Mouse (Mus musculus) heart, postnatal 25 days (tissue): ENCODE data around the gene Mrpl48. TPM values are rescaled to one million over a fixed set of nuclear protein-coding genes. Genes with fewer than 3 reads are reported as not detected.
"Not testable (repeated sequence)": the region's sequence is repeated elsewhere in the genome, so short reads cannot be mapped to it uniquely, and the experiment has no call there.

ENCODE experiments used
- DNase-seq: peaks from one replicate; pipeline ENCODE4 v3.0.0; 2022; ENCODE audit warnings: low spot score
- intact Hi-C: fragments of 180-260 bp; cut with DNase I; formaldehyde crosslinking; loops from one replicate; pipeline ENCODE4 v1.15.1; 2025
- total RNA-seq, 2 experiments: library from RNA; stranded (reverse); gene quantifications; 2 replicates each; pipeline ENCODE4 v1.2.3; 2021

Mrpl48 gene
- total RNA-seq, 2 experiments from 2014 or later: 67.1 to 79.0 TPM

GRCm38 (mm10) chr7:100590845-100591521 is 17.1 kb downstream of the Mrpl48 start:
- intact Hi-C loops: no loop called here
- peak; percentile 76 for DNase-seq

GRCm38 (mm10) chr7:100590504-100590844 is 17.6 kb downstream of the Mrpl48 start:
- DNase-seq: no peak
- intact Hi-C loops: no loop called here

- DNase-seq: no peak
- intact Hi-C loops: loop anchor here (10.0 kb wide), 1 partner anchor 215 kb away; the partner anchor contains the start of genes C2cd3 and Ppme1
These were observed 18.3 kb downstream of the Mrpl48 start for GRCm38 (mm10) chr7:100589816-100590215.

GRCm38 (mm10) chr7:100582727-100583236 is 25.3 kb downstream of the Mrpl48 start:
- intact Hi-C loops: loop anchor here (5.0 to 10.0 kb wide), 2 partner anchors 45 to 208 kb away; partner anchors contain the start of genes C2cd3, Coa4 and Ppme1

GRCm38 (mm10) chr7:100582235-100582634 is 25.9 kb downstream of the Mrpl48 start:
- intact Hi-C loops: loop anchor here (5.0 to 10.0 kb wide), 2 partner anchors 45 to 207 kb away; partner anchors contain the start of genes C2cd3, Coa4 and Ppme1

More at GRCm38 (mm10) chr7:100582727-100583236, 25.3 kb downstream of the Mrpl48 start:
- peak; percentile 73 for DNase-seq

GRCm38 (mm10) chr7:100578794-100579193 is 29.3 kb downstream of the Mrpl48 start:
- no peak for DNase-seq
- intact Hi-C loops: loop anchor here (2.0 kb wide), 1 partner anchor 20 kb away; no protein-coding TSS in a partner anchor

More at GRCm38 (mm10) chr7:100582235-100582634, 25.9 kb downstream of the Mrpl48 start:
- no peak for DNase-seq

- DNase-seq: no peak
- intact Hi-C loops: no loop called here
These were observed 35.4 kb downstream of the Mrpl48 start for GRCm38 (mm10) chr7:100572704-100573103.

GRCm38 (mm10) chr7:100572061-100572460 is 36.0 kb downstream of the Mrpl48 start:
- no peak for DNase-seq
- intact Hi-C loops: no loop called here

GRCm38 (mm10) chr7:100570930-100571715 is 37.0 kb downstream of the Mrpl48 start:
- DNase-seq: no peak
- intact Hi-C loops: no loop called here

GRCm38 (mm10) chr7:100569907-100570306 is 38.2 kb downstream of the Mrpl48 start:
- intact Hi-C loops: no loop called here
- no peak for DNase-seq

GRCm38 (mm10) chr7:100567238-100567637 is 40.9 kb downstream of the Mrpl48 start:
- DNase-seq, intact Hi-C loops: not testable (repeated sequence)

GRCm38 (mm10) chr7:100561861-100562587 is 46.1 kb downstream of the Mrpl48 start:
- no peak for DNase-seq
- intact Hi-C loops: no loop called here

- no peak for DNase-seq
- intact Hi-C loops: loop anchor here (2.0 kb wide), 1 partner anchor 19 kb away; no protein-coding TSS in a partner anchor
These were observed 48.8 kb downstream of the Mrpl48 start for GRCm38 (mm10) chr7:100559331-100559730.

GRCm38 (mm10) chr7:100557241-100557640 is 50.9 kb downstream of the Mrpl48 start:
- DNase-seq: no peak
- intact Hi-C loops: no loop called here

GRCm38 (mm10) chr7:100555431-100555951 is 52.6 kb downstream of the Mrpl48 start:
- no peak for DNase-seq

GRCm38 (mm10) chr7:100554939-100555338 is 53.2 kb downstream of the Mrpl48 start:
- intact Hi-C loops: no loop called here
- DNase-seq: no peak

More at GRCm38 (mm10) chr7:100555431-100555951, 52.6 kb downstream of the Mrpl48 start:
- intact Hi-C loops: no loop called here

GRCm38 (mm10) chr7:100550338-100551007 is 57.6 kb downstream of the Mrpl48 start:
- DNase-seq: no peak
- intact Hi-C loops: no loop called here

- DNase-seq: no peak
- intact Hi-C loops: no loop called here
These were observed 58.3 kb downstream of the Mrpl48 start for GRCm38 (mm10) chr7:100549796-100550195.

- intact Hi-C loops: no loop called here
- DNase-seq: no peak
These were observed 60.5 kb downstream of the Mrpl48 start for GRCm38 (mm10) chr7:100547631-100548030.
